Mouse (Mus musculus) urinary bladder, postnatal 25 days (tissue): ENCODE measurements around the gene Grid2ip.
"Not testable (repeated sequence)": the region's sequence is repeated elsewhere in the genome, so short reads cannot be mapped to it uniquely, and the experiment has no call there.

Source experiments
- DNase-seq: peaks from one replicate; pipeline ENCODE4 v3.0.0; 2022; ENCODE audit warnings: low spot score

The Grid2ip gene

DNA sequence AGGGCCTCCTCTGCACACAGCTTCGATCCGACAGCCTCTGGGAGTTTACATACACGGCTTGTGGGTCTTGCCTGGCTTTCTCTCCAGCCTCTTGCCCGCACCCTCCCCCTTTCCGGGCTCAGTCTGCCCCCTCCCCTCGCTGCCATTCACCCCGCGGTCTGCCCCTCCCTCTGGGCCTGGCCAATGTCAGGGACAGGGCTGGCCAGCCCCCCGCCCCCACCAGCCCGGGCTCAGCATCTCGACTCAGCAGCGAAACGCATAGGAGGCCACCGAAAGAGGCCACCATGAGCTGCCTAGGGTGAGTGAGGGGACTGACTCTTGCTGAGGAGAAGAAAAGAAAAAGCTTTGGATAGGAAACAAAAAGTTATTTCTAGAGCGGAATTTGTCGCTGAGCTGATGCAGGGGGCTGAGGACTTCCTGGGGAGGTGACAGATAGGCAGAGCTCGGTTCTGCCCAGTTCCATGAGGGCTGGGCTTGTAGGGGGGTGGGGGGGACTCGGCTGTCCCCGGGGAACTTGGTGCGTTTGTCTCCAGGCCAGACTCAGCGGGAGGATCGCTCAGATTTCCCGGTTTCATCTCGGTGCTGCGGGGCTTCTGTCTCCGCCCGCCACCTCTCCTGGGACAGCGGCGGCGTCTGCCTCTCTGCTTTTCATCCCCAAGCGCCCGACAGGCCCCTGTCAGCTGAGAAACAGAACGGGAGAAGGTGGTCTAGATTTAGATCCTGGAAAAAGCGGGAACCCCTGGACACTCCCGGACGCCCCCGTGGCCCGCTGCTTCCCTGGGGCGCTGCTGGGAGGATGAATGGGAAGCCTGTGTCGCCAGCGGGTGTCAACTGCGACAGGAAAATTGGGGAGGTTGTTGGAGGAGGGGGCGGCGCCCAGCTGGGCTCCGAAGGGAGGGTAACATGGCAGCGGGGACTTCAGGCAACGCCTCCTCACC is 6.8 kb downstream of the Grid2ip start:
- no peak for DNase-seq

GRCm38 (mm10) chr5:143367931-143368330 is 10.8 kb downstream of the Grid2ip start:
- DNase-seq = no peak

GRCm38 (mm10) chr5:143369611-143370255 is 12.6 kb downstream of the Grid2ip start:
- no peak for DNase-seq

DNA sequence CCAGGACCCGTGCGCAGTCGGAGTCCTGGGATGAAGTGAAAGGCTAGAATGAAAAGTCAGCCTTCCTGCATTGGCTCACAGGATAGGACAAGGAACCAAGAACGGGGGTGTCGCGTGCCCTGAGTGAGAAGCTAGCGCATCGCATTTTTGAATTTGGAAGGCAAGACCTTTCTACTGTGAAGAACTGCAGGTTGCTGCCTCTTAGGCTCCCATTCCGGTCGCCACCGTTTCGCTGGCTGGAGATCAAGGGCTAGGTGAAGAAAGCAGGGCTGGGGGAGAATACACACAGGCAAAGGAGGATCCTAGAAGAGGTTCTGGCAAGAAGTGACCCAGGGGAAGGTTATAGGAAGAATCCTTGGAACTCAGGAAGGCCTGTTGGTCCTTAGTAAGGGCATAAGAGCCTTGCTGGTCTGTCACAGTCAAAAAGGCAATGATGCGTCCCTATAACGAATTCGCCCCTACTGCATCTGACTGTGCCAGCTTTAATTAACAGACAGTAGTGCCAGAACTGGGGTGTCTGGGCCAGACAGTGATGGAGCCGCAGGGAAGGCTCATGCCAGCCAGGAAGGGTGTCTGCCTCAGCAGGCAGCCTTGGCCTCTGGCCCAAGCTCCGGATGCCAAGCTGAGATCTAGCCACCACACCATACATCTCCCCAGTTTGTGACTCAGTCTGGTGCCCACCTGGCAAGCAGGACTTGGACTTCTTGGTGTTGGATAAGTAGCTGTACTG is 13.4 kb downstream of the Grid2ip start:
- no peak for DNase-seq

DNA sequence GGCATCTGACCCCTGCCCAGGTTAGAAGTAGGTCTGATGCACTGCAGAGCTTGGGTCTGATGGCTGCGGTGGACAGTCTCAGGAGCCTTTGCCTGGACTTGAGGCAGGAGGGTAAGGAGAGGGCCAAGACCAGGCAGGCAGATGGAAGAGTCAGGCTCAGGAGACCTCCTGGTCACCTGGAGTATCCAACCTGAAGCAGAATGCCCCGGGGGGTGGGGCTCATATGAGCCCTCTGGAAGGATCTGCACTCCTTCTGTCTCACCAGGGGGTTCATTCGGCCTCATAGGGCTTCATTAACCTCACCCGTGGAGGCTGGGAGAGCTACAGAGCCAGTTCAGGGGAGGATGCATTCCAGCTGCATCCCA is 14.0 kb downstream of the Grid2ip start:
- no peak for DNase-seq

GRCm38 (mm10) chr5:143372818-143373217 is 15.7 kb downstream of the Grid2ip start:
- peak; percentile 11 for DNase-seq

- DNase-seq = peak; percentile 81
Measured at GRCm38 (mm10) chr5:143375242-143375641, 18.1 kb downstream of the Grid2ip start.

GRCm38 (mm10) chr5:143376156-143376555 is 19.0 kb downstream of the Grid2ip start:
- DNase-seq = no peak

DNA sequence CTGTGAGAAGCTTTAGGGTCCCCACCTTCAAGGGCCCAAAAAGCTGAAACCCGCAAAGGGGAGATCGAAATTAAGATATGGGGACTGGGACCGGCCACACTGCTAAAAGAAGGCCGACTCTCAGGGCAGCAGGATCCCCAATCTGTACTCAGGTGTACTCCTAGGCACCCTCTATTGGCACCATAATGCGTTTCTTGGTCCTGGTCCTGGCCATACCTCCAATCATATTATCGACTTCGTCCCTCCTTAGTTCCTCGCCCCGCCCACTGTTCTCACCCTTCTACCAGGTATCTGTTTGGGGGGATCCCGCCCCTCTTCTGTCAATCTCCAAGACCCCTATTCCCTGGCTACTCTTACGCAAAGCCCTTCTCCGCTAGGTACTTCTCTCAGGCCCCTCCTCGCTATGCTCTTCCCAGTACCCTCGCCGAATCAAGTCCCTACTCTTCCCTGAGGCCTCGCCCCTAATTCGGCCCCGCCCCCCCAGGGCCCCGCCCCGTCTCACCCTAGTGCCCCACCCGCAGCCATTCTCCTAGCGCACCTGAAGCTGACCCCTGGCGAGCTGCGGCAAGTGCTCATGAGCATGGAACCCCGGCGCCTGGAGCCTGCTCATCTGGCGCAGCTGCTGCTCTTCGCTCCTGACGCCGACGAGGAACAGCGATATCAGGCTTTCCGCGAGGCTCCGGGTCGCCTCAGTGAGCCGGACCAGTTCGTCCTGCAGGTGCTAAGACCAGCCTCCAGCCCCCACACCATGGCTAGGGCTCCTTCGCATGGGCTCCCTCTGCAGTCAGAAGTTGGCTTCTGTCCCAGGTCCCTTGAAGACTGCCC is 29.9 kb downstream of the Grid2ip start:
- DNase-seq = peak; percentile 18

DNA sequence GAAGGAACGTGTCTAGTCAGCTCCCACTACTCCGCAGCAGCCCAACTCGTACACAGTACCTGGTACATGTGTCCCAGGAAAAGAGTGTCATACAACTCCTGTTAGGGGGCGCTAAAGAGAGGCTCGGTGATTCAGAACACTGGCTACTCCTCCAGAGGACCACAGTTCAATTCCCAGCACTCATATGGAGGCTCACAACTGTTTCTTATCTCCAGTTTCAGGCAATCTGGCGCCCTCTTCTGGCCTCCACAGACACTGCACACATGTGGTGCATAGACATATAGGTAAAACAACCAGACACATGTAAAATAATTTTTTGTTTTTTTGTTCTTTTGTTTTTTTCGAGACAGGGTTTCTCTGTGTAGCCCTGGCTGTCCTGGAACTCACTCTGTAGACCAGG is 37.0 kb downstream of the Grid2ip start:
- DNase-seq = no peak

DNA sequence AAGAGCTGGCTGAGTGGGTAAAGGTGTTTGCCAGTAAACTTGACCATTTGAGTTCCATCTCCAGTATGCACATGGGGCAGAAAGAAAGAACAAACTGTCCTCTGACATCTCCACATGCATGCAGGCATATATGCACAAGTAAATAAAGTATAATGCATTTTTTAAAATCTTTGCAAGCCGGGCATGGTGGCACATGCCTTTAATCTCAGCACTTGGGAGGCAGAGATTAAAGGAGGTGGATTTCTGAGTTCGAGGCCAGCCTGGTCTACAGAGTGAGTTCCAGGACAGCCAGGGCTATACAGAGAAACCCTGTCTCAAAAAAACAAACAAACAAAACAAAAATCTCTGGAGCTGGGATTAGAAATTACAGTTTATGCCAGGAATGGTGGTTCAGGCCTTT is 37.8 kb downstream of the Grid2ip start:
- DNase-seq = not testable (repeated sequence)

- no peak for DNase-seq
Measured at GRCm38 (mm10) chr5:143395649-143396048, 38.5 kb downstream of the Grid2ip start.

- no peak for DNase-seq
Measured at GRCm38 (mm10) chr5:143400501-143400900, 43.4 kb downstream of the Grid2ip start.

- DNase-seq = no peak
Measured at GRCm38 (mm10) chr5:143401556-143401955, 44.4 kb downstream of the Grid2ip start.

- DNase-seq = peak; percentile 93
Measured at GRCm38 (mm10) chr5:143403221-143404147, 46.3 kb downstream of the Grid2ip start, which contains the start of gene Kdelr2. TSS of gene Kdelr2 (plus strand) at chr5:143403838.

DNA sequence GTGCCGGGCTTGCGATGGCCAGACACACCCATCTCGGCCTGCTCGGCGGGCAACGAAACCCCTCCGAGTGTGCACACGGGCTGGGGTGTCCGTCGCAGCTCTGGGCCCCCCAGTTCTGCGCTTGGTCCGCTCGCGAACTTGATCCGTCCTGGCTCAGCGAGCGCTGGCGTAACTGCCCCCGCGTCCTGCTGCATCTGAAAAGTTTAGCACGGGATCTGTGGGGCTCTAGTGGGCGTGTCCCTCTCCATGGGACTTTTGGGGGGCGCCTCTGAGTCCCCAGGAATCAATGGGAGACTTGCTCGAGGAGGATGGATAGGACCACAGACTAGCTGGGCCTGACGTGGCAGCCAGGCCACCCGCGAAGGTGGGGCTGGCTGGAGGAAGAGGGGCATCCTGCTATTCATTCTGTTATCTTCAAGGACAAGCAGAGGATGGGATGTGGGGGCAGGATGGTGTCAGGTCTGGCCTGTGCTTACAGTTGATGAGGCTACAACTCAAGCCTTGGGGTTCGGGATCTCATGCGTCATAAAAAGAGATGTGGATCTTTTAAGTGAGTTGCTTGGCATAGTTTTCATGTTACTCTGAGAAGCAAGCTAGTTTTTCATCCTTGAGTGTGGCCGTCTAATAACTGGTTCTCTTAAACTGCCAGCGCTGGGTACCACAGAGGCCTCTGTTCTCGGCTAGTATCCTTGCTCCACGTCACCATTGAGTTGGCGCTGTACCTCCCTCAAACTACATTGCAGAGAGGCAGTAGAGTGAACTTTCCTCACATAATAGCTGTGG is 47.2 kb downstream of the Grid2ip start:
- no peak for DNase-seq

GRCm38 (mm10) chr5:143405200-143405599 is 48.1 kb downstream of the Grid2ip start:
- no peak for DNase-seq

DNA sequence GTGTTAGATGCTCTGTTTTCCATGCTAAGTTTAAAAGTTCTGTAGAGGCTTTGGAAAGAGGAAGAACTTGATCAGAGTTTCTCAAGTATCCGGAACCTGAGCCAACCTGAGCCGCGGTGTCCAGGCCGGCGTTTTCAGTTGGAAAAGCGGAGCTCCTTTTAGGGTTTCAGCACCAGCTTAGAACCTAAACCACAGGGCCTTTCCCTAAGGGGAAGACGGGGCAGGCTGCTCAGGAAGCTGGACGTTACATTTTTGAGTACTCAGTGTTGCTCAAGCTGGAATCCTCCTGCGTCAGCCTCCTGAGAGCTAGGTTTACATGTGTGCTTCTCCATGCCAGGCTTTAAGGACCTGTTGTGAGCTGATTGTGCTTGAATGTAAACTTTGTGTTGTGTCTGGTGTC is 49.4 kb downstream of the Grid2ip start:
- no peak for DNase-seq

- DNase-seq = no peak
Measured at GRCm38 (mm10) chr5:143409239-143409638, 52.1 kb downstream of the Grid2ip start.
